Mouse (Mus musculus) ES-Bruce4 (cell line): ENCODE results near the gene 1190007I07Rik.

Experiments
- CTCF ChIP-seq: IDR thresholded peaks from one replicate; pipeline ENCODE4 v1.8.1; 2011; ENCODE audit warnings: low read depth, low read length
- POLR2A ChIP-seq: IDR thresholded peaks from one replicate; pipeline ENCODE4 v1.8.1; 2011; ENCODE audit warnings: low read length; ENCODE audit not compliant: insufficient read depth

GRCm38 (mm10) chr10:82630497-82630896 is 7.5 kb upstream of the 1190007I07Rik start:
- TF ChIP-seq CTCF (no peak), POLR2A (no peak)
